Mouse (Mus musculus): Measurements from ENCODE around the gene Fktn. TPM values are rescaled to one million over a fixed set of nuclear protein-coding genes. Genes with fewer than 3 reads are reported as not detected.
"Not testable (repeated sequence)": the region's sequence is repeated elsewhere in the genome, so short reads cannot be mapped to it uniquely, and the experiment has no call there.

The Fktn gene
- 13.4 and 17.7 TPM in 2 replicates for polyA plus RNA-seq (2012; rRNA removed)

DNA sequence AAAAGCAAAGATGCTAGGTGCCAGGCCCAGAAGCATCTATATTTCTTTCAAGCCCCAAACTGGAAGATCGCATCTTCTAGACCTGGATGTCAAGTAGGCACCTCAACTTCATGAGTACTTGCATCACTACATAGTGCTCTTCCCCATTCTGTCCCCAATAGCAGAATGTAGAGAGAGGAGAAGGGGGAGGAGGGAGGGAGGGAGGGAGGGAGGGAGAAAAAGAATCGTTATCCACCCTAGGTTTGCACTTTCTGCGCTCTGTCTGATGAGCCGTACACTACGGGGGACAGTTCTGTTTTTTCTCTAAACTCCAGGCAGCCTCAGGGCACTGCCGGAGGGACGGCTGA is at the start of gene Fktn:
Gene Fktn (plus strand): TSS at position 295 of the 347 bp plus-strand sequence.
- no peak for TF ChIP-seq POLR2A (IDR thresholded peaks at IDR 0.05; ENCODE audit: control insufficient read depth, low read depth, low read length)
- Histone ChIP-seq H3K27me3 (ENCODE audit: control insufficient read depth, insufficient read depth, low read length) (no peaks in the 10 kb centered on the region), H3K36me3 (ENCODE audit: control insufficient read depth, insufficient read depth, low read length) (no peaks in the 10 kb centered on the region; the same call in 1 of the 2 replicates), H3K4me3 (ENCODE audit: control insufficient read depth, low read depth, low read length) (peak within 1 kb of the TSS; percentile 98), H3K27ac (ENCODE audit: control insufficient read depth, insufficient read depth, low read depth, low read length) (peak within 1 kb of the TSS; percentile 97), H3K4me1 (ENCODE audit: control insufficient read depth, insufficient read depth, low read length) (peaks cover 6% of the 10 kb centered on the region)

DNA sequence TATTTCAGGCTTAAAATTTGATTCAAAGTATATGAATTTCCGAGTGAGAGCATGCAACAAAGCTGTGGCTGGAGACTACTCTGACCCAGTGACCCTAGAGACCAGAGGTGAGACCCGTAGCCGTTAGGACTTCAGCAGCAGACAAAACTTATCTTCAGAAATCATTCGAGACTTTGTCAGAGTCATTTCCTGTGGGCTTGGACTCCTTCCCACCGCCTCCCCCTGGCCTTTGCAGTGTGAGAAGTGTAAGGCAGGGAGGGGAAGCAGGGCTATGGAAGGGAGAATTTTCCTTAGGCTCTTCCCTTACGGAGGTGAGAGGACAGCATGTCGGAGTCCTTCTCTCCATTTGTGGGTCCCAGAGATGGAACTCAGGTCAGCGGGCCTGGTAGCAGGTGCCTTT is 31.7 kb upstream of the Fktn start:
- no peak for TF ChIP-seq CTCF (IDR thresholded peaks at IDR 0.05; ENCODE audit: control insufficient read depth, insufficient read depth, insufficient replicate concordance, low read depth, low read length)
- TF ChIP-seq POLR2A (IDR thresholded peaks at IDR 0.05; ENCODE audit: control insufficient read depth, low read depth, low read length): no peak
- Histone ChIP-seq H3K27ac (ENCODE audit: control insufficient read depth, insufficient read depth, low read depth, low read length) (no peak overlapping the region), H3K36me3 (ENCODE audit: control insufficient read depth, insufficient read depth, low read length) (no peaks in the 10 kb centered on the region), H3K4me3 (ENCODE audit: control insufficient read depth, low read depth, low read length) (no peak overlapping the region), H3K27me3 (ENCODE audit: control insufficient read depth, insufficient read depth, low read length) (no peaks in the 10 kb centered on the region), H3K4me1 (ENCODE audit: control insufficient read depth, insufficient read depth, low read length) (no peaks in the 10 kb centered on the region)

DNA sequence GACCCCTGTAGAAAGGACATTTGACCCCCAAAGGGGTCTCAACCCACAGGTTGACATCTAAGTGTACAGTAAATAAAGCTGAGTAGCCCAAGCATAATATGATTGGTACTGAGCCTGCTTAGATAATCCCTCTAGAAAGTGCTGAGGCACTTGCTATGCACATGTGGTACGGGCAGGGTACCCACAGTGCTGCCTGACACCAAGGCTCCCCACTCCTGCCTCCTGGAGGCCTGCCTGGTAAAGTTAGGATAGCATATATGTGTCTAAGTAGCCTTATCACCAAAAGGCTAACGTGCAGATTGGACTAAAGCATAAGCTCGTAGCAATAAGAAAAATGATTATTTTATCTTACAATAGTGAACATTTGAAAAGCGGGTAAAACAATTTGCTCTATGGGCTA is 24.8 kb upstream of the Fktn start:
- no peak overlapping the region for H3K27ac ChIP-seq (ENCODE audit: control insufficient read depth, insufficient read depth, low read depth, low read length)
- H3K4me3 ChIP-seq (ENCODE audit: control insufficient read depth, low read depth, low read length): no peak overlapping the region
- no peak for TF ChIP-seq POLR2A (IDR thresholded peaks at IDR 0.05; ENCODE audit: control insufficient read depth, low read depth, low read length)
- TF ChIP-seq CTCF (IDR thresholded peaks at IDR 0.05; ENCODE audit: control insufficient read depth, insufficient read depth, insufficient replicate concordance, low read depth, low read length): no peak
- H3K4me1 ChIP-seq (ENCODE audit: control insufficient read depth, insufficient read depth, low read length): no peaks in the 10 kb centered on the region
- no peaks in the 10 kb centered on the region for H3K27me3 ChIP-seq (ENCODE audit: control insufficient read depth, insufficient read depth, low read length)
- H3K36me3 ChIP-seq (ENCODE audit: control insufficient read depth, insufficient read depth, low read length): peaks cover 1% of the 10 kb centered on the region; the same call in 1 of the 2 replicates

DNA sequence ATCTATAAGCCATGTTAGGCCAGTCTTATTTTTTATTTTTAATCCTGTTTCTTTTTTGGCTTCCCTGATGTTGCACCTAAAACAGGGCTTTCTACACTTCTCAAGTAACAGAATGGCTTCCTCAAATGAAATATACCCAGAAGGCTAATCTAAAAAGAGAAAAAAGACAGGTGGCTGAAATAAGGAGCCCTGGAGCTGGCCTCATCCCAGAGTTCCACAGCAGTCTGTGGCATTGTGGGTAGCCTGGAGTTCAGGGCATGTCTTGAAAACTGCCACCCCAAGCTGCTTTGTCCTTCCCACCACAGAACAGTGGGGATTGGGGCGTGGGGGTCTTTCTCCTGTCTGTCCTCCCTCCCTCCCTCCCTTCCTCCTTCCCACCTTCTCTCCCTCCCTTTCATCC is 22.4 kb upstream of the Fktn start:
- Histone ChIP-seq H3K27me3 (ENCODE audit: control insufficient read depth, insufficient read depth, low read length) (no peaks in the 10 kb centered on the region), H3K4me1 (ENCODE audit: control insufficient read depth, insufficient read depth, low read length) (no peaks in the 10 kb centered on the region), H3K36me3 (ENCODE audit: control insufficient read depth, insufficient read depth, low read length) (peaks cover 3% of the 10 kb centered on the region; the same call in 1 of the 2 replicates), H3K4me3 (ENCODE audit: control insufficient read depth, low read depth, low read length) (no peak overlapping the region), H3K27ac (ENCODE audit: control insufficient read depth, insufficient read depth, low read depth, low read length) (no peak overlapping the region)
- no peak for TF ChIP-seq POLR2A (IDR thresholded peaks at IDR 0.05; ENCODE audit: control insufficient read depth, low read depth, low read length)
- no peak for TF ChIP-seq CTCF (IDR thresholded peaks at IDR 0.05; ENCODE audit: control insufficient read depth, insufficient read depth, insufficient replicate concordance, low read depth, low read length)

DNA sequence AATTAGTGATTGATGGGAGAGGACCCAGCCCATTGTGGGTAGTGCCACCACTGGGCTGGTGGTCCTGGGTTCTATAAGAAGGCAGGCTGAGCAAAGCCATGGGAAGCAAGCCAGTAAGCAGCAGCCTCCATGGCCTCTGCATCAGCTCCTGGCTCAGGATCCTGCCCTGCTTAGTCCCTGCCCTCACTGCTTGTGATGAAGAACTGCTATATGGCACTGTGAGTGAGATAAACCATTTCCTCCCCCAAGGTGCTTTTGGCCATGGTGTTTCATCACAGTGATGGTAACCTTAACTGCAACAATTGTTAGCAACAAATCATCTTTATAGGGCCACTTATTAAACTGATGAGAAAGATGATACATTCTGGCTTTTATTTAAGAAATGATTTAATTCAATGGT is 4.6 kb upstream of the Fktn start:
- H3K36me3 ChIP-seq (ENCODE audit: control insufficient read depth, insufficient read depth, low read length); H3K4me3 ChIP-seq (ENCODE audit: control insufficient read depth, low read depth, low read length); H3K27me3 ChIP-seq (ENCODE audit: control insufficient read depth, insufficient read depth, low read length); H3K27ac ChIP-seq (ENCODE audit: control insufficient read depth, insufficient read depth, low read depth, low read length); H3K4me1 ChIP-seq (ENCODE audit: control insufficient read depth, insufficient read depth, low read length): not testable (repeated sequence)

DNA sequence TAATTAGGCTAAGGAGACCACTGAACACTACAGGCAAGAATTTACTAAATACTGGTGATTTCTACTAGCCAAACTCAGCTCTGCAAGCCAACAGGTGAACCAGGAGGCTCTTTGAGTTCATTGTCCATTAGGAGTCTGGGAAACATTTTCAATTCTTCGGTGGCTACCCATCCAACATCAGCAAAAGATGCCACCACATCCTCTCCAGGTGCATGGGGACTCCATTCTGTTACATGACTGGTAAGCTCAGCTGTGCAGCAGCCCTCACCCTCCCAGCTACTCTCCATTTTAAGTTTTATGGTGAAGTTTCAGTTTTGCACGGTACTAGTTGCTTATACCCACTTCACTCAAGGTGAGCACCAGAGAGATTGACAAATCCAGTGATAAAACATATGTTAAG is 3.8 kb upstream of the Fktn start:
- Histone ChIP-seq H3K36me3 (ENCODE audit: control insufficient read depth, insufficient read depth, low read length) (no peaks in the 10 kb centered on the region), H3K4me1 (ENCODE audit: control insufficient read depth, insufficient read depth, low read length) (peaks cover 4% of the 10 kb centered on the region), H3K4me3 (ENCODE audit: control insufficient read depth, low read depth, low read length) (peak overlapping the region; percentile 39; the same call in 1 of the 2 replicates), H3K27me3 (ENCODE audit: control insufficient read depth, insufficient read depth, low read length) (no peaks in the 10 kb centered on the region), H3K27ac (ENCODE audit: control insufficient read depth, insufficient read depth, low read depth, low read length) (no peak overlapping the region)
- TF ChIP-seq CTCF (IDR thresholded peaks at IDR 0.05; ENCODE audit: control insufficient read depth, insufficient read depth, insufficient replicate concordance, low read depth, low read length): no peak
- no peak for TF ChIP-seq POLR2A (IDR thresholded peaks at IDR 0.05; ENCODE audit: control insufficient read depth, low read depth, low read length)

DNA sequence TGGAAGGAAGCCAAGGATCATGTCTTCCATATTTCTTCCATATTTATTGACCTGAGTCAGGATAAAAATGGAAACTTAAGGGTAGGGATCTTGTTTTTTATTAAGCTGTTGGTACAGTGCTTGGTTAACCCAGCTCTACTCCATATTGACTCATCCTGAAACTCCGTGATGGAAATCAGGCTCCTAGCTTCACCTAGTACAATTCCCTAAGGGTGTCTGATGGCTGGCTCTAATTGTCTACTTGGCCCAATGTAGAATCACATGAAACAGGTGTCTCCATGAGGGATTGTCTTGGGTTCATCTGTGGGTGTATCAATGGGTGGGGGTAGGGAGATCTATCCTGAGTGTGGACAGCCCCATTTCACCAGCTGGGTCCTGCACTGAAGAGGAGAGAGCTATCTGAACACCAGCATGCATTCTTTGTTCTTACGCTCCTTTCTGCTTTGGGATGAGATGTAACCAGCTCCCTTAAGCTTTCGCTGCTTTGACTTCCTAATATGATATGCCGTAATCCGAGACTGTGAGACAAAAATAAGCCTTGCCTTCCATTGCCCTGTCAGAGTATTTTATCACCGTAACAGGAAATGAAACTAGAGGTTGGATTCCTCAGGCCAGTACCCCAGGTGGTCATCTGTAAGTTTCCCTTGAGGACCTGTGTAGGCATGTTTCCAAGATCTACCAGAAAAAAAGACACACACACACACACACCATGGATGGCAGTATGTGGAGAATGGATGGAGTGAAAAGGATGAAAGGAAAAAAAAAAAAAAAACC is 3.1 kb upstream of the Fktn start:
- H3K36me3 ChIP-seq (ENCODE audit: control insufficient read depth, insufficient read depth, low read length): no peaks in the 10 kb centered on the region; the same call in 1 of the 2 replicates
- H3K27me3 ChIP-seq (ENCODE audit: control insufficient read depth, insufficient read depth, low read length): no peaks in the 10 kb centered on the region
- TF ChIP-seq CTCF (IDR thresholded peaks at IDR 0.05; ENCODE audit: control insufficient read depth, insufficient read depth, insufficient replicate concordance, low read depth, low read length) (no peak), POLR2A (IDR thresholded peaks at IDR 0.05; ENCODE audit: control insufficient read depth, low read depth, low read length) (no peak)
- peak overlapping the region; percentile 63 for H3K4me3 ChIP-seq (ENCODE audit: control insufficient read depth, low read depth, low read length)
- peaks cover 4% of the 10 kb centered on the region for H3K4me1 ChIP-seq (ENCODE audit: control insufficient read depth, insufficient read depth, low read length)
- H3K27ac ChIP-seq (ENCODE audit: control insufficient read depth, insufficient read depth, low read depth, low read length): no peak overlapping the region
